Mouse (Mus musculus): Measurements from ENCODE around the gene Memo1. TPM values are rescaled to one million over a fixed set of nuclear protein-coding genes. Genes with fewer than 3 reads are reported as not detected.

The Memo1 gene
- total and polyA plus RNA-seq, 3 experiments: 63.1 to 75.3 TPM; not detected in 1

- no peak overlapping the region for H3K27ac ChIP-seq (ENCODE audit: control insufficient read depth, low read depth, low read length)
Measured at GRCm38 (mm10) chr17:74245284-74245683, 50.0 kb downstream of the Memo1 start.

DNA sequence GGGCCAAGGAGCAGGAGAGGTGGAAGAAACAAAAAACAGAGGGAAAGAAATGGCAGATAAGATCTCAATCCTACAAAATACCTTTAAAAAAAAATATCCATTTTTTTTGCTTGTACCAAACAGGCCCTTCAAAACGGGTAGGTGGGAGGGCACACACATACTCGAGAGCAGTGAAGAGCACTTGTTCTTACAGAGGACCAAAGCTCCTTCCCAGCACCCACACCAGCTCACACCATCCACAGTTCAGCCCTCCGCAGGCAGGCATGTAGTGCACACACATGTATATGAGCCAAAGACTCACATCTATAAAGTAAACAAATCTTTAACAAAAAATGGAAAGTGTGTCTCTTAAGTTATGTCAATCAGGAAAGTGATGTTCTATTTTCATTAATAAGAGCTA is 52.5 kb downstream of the Memo1 start:
- no peaks in the 10 kb centered on the region for H3K4me1 ChIP-seq (ENCODE audit: control insufficient read depth in 1 of 2, insufficient read depth in 2 of 2, low read length in 2 of 2)
- DNase-seq (ENCODE audit: low read depth, low spot score): no peak
- no peak overlapping the region for H3K4me3 ChIP-seq (ENCODE audit: control insufficient read depth in 1 of 2, insufficient read depth in 1 of 2, low read depth in 2 of 2, low read length in 2 of 2)
- no peak overlapping the region for H3K27ac ChIP-seq (ENCODE audit: control insufficient read depth, low read depth, low read length)
- no peaks in the 10 kb centered on the region for H3K27me3 ChIP-seq (ENCODE audit: control insufficient read depth in 1 of 2, insufficient read depth in 2 of 2, low read length in 2 of 2)
- H3K79me2 ChIP-seq (ENCODE audit: control insufficient read depth, insufficient read depth, low read length, poor library complexity): peaks cover 2% of the 10 kb centered on the region; the same call in 1 of the 2 replicates
- no peak for TF ChIP-seq JUND (IDR thresholded peaks at IDR 0.05; ENCODE audit: low read depth, low read length)
- TF ChIP-seq POLR2AphosphoS5 (IDR thresholded peaks at IDR 0.05; ENCODE audit: borderline replicate concordance, low read depth, low read length): no peak
- TF ChIP-seq RAD21 (IDR thresholded peaks at IDR 0.05; ENCODE audit: low read depth, low read length): no peak
- no peak for TF ChIP-seq CTCF (IDR thresholded peaks at IDR 0.05 in 2 of 3, conservative IDR thresholded peaks at IDR 0.05 in 1 of 3; ENCODE audit: control insufficient read depth in 1 of 3, insufficient read depth in 1 of 3, low read depth in 2 of 3, low read length in 3 of 3, poor library complexity in 1 of 3, severe bottlenecking in 1 of 3)
- no peak for TF ChIP-seq TAL1 (IDR thresholded peaks at IDR 0.05; ENCODE audit: low read length)
- no peak for TF ChIP-seq TCF12 (IDR thresholded peaks at IDR 0.05; ENCODE audit: low read depth, low read length)
- TF ChIP-seq POLR2A (IDR thresholded peaks at IDR 0.05; ENCODE audit: control insufficient read depth in 1 of 2, insufficient read depth in 1 of 2, low read depth in 1 of 2, low read length in 2 of 2, poor library complexity in 1 of 2): no peak
- no peak for TF ChIP-seq MEF2A (IDR thresholded peaks at IDR 0.05; ENCODE audit: extremely low read depth, insufficient replicate concordance, low read depth, low read length, poor library complexity, severe bottlenecking)
- no peak for TF ChIP-seq ETS1 (IDR thresholded peaks at IDR 0.05; ENCODE audit: low read depth, low read length)
- TF ChIP-seq UBTF (IDR thresholded peaks at IDR 0.05; ENCODE audit: borderline replicate concordance, insufficient read depth, low read depth, low read length): no peak
- no peak for TF ChIP-seq HCFC1 (IDR thresholded peaks at IDR 0.05; ENCODE audit: low read depth, low read length)
- H3K36me3 ChIP-seq (ENCODE audit: control insufficient read depth in 1 of 2, insufficient read depth in 2 of 2, low read length in 2 of 2): peaks cover 9 to 23% of the 10 kb centered on the region in 2 experiments
- no peaks in the 10 kb centered on the region for H3K9me3 ChIP-seq (replicated peaks; ENCODE audit: insufficient read depth, low read length)
- H3K9ac ChIP-seq (ENCODE audit: control insufficient read depth, low read depth, low read length, poor library complexity, severe bottlenecking): no peak overlapping the region

More at GRCm38 (mm10) chr17:74245284-74245683, 50.0 kb downstream of the Memo1 start:
- H3K9ac ChIP-seq (ENCODE audit: control insufficient read depth, low read depth, low read length, poor library complexity, severe bottlenecking): no peak overlapping the region
- TF ChIP-seq MAX (IDR thresholded peaks at IDR 0.05; ENCODE audit: low read length) (no peak), GABPA (IDR thresholded peaks at IDR 0.05; ENCODE audit: low read depth, low read length) (no peak), TCF12 (IDR thresholded peaks at IDR 0.05; ENCODE audit: low read depth, low read length) (no peak), EP300 (IDR thresholded peaks at IDR 0.05; ENCODE audit: low read depth in 1 of 2, low read length in 2 of 2) (no peak), TBP (IDR thresholded peaks at IDR 0.05; ENCODE audit: low read depth, low read length) (no peak), ETS1 (IDR thresholded peaks at IDR 0.05; ENCODE audit: low read depth, low read length) (no peak), ZC3H11A (IDR thresholded peaks at IDR 0.05; ENCODE audit: low read depth, low read length) (no peak), CHD2 (IDR thresholded peaks at IDR 0.05; ENCODE audit: low read length) (no peak), MXI1 (IDR thresholded peaks at IDR 0.05; ENCODE audit: low read depth, low read length) (no peak), GATA1 (IDR thresholded peaks at IDR 0.05; ENCODE audit: low read depth, low read length) (no peak), ZMIZ1 (IDR thresholded peaks at IDR 0.05; ENCODE audit: low read depth, low read length) (no peak), POLR2AphosphoS5 (IDR thresholded peaks at IDR 0.05; ENCODE audit: borderline replicate concordance, low read depth, low read length) (no peak), ZKSCAN1 (IDR thresholded peaks at IDR 0.05; ENCODE audit: low read depth, low read length) (no peak), NELFE (IDR thresholded peaks at IDR 0.05; ENCODE audit: low read depth, low read length) (no peak), RAD21 (IDR thresholded peaks at IDR 0.05; ENCODE audit: low read depth, low read length) (no peak), MAFK (IDR thresholded peaks at IDR 0.05; ENCODE audit: borderline replicate concordance, low read depth, low read length) (no peak), USF1 (IDR thresholded peaks at IDR 0.05; ENCODE audit: low read depth, low read length) (no peak), ELF1 (IDR thresholded peaks at IDR 0.05; ENCODE audit: low read depth, low read length) (no peak), BHLHE40 (IDR thresholded peaks at IDR 0.05; ENCODE audit: borderline replicate concordance, low read depth, low read length) (no peak)
- no peaks in the 10 kb centered on the region for H3K4me1 ChIP-seq (ENCODE audit: control insufficient read depth in 1 of 2, insufficient read depth in 2 of 2, low read length in 2 of 2)
- peaks cover 2% of the 10 kb centered on the region; the same call in 1 of the 2 replicates for H3K79me2 ChIP-seq (ENCODE audit: control insufficient read depth, insufficient read depth, low read length, poor library complexity)
- no peak for DNase-seq (ENCODE audit: low read depth, low spot score)
- no peak overlapping the region for H3K4me3 ChIP-seq (ENCODE audit: control insufficient read depth in 1 of 2, insufficient read depth in 1 of 2, low read depth in 2 of 2, low read length in 2 of 2)
- H3K36me3 ChIP-seq (ENCODE audit: control insufficient read depth in 1 of 2, insufficient read depth in 2 of 2, low read length in 2 of 2): peaks cover 9 to 23% of the 10 kb centered on the region in 2 experiments
- no peaks in the 10 kb centered on the region for H3K9me3 ChIP-seq (replicated peaks; ENCODE audit: insufficient read depth, low read length)
- H3K27me3 ChIP-seq (ENCODE audit: control insufficient read depth in 1 of 2, insufficient read depth in 2 of 2, low read length in 2 of 2): no peaks in the 10 kb centered on the region
